Mouse (Mus musculus) embryonic fibroblast, embryonic 13.5 days (primary cell): ENCODE data around the gene Sec24a. TPM values are rescaled to one million over a fixed set of nuclear protein-coding genes. Genes with fewer than 3 reads are reported as not detected.
A peak's percentile ranks its signal among the peaks of the same experiment; 100 is the strongest.
"Not testable (repeated sequence)": the region's sequence is repeated elsewhere in the genome, so short reads cannot be mapped to it uniquely, and the experiment has no call there.

Experiments used
- H3K27ac ChIP-seq: 2 replicates; pipeline ENCODE4 v1.5.1; 2012; ENCODE audit warnings: low read length, control low read depth, inconsistent platforms; ENCODE audit not compliant: insufficient read depth
- H3K4me1 ChIP-seq: 2 replicates; pipeline ENCODE4 v1.6.1; 2011; ENCODE audit warnings: low read length; ENCODE audit not compliant: control insufficient read depth, insufficient read depth
- H3K4me3 ChIP-seq: 2 replicates; pipeline ENCODE4 v1.5.1; 2011; ENCODE audit warnings: mild to moderate bottlenecking, control low read depth, low read length; ENCODE audit not compliant: insufficient read depth
- CTCF ChIP-seq: IDR thresholded peaks from 2 replicates; pipeline ENCODE4 v1.5.1; 2011; ENCODE audit warnings: mild to moderate bottlenecking, control low read depth, low read length, moderate library complexity, borderline replicate concordance; ENCODE audit not compliant: insufficient read depth
- POLR2A ChIP-seq: IDR thresholded peaks from 2 replicates; pipeline ENCODE4 v1.6.1; 2011; ENCODE audit warnings: low read depth, mild to moderate bottlenecking, control low read depth, low read length, moderate library complexity
- polyA plus RNA-seq: library from polyadenylated mRNA; stranded (reverse); fragments of >200 nt; gene quantifications from 2 replicates; pipeline ENCODE4 v1.2.4, GENCODE M21; 2011; ENCODE audit warnings: low read depth; ENCODE audit not compliant: missing spikeins, insufficient read length

The Sec24a gene
- polyA plus RNA-seq, 1 experiment: 42.0 TPM

DNA sequence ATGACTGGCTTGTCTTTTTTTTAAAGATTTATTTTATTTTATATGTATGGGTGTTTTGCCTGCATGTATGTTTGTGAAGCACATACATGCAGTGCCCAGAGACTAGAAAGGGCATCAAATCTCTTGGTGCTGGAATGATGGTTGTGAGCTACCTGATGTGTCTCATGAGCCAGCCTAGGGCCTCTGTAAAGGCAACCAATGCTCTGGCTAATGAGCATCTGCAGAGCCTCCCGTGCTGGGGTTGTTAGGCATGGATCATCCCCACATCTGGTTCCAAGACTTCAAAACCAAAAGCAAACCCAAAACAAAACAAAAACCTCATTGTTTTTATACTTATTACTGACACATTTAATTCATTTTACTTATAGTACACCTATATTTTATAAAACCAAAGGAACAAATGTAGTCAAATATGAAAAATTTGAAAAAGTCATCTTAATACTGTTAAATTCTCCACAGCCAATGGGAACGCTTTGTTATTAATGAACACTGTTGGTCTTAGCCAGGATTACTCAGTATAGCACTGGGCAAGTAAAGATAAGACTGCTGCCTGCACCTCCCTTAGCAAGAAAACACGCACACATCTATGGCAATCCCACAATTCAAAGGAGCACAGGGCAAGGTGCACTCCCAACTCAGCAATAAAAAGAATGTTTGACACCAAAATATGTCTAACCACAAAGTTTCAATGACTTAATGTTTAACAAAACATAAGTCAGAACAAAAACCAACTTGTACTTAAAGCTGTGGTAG lies 24.6 kb downstream of the Sec24a start:
- no peak for TF ChIP-seq CTCF
- no peak for TF ChIP-seq POLR2A
- Histone ChIP-seq H3K4me1 (no peaks in the 10 kb centered on the region), H3K27ac (no peak overlapping the region), H3K4me3 (no peak overlapping the region)

DNA sequence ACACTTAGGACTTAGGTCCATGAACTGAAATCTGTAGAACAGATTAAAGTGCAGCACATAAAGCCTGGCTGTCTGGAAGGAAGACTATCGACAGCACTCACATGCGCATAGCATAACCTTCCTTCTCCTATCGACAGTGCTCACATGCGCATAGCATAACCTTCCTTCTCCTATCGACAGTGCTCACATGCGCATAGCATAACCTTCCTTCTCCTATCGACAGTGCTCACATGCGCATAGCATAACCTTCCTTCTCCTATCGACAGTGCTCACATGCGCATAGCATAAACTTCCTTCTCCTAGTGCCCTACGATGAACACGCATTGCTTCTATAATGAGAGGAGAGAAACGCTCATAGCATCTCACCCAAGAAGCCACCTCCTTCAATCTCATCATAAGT lies 29.2 kb downstream of the Sec24a start:
- H3K27ac ChIP-seq, H3K4me3 ChIP-seq, H3K4me1 ChIP-seq: not testable (repeated sequence)

DNA sequence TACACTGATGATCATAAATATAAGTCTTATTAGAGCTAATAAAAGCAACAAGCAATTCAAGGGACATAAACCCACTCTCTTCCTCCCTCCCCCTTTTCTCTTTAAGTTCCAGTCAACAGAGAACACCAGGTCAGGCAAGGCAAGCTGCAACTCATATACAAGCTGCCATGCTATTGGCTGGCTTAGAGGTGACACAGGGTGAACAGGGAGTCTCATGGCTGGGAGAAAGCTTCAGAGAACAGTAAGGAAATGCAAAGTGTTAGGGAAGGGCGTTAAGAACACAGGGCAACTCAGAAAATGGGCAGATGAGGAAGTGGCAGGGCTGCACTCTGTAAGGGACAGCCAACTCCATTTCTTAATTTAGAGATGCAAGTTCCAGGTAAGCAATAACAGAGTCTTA lies 30.6 kb downstream of the Sec24a start:
- TF ChIP-seq POLR2A (no peak), CTCF (no peak)
- Histone ChIP-seq H3K27ac (no peak overlapping the region), H3K4me3 (no peak overlapping the region), H3K4me1 (no peaks in the 10 kb centered on the region)

- TF ChIP-seq CTCF (no peak), POLR2A (no peak)
- no peak overlapping the region for H3K27ac ChIP-seq
- H3K4me1 ChIP-seq: no peaks in the 10 kb centered on the region
- H3K4me3 ChIP-seq: no peak overlapping the region
Measured at GRCm38 (mm10) chr11:51721066-51721465, 42.4 kb downstream of the Sec24a start.

- TF ChIP-seq CTCF (no peak), POLR2A (no peak)
Measured at GRCm38 (mm10) chr11:51707080-51707479, 56.4 kb downstream of the Sec24a start.

DNA sequence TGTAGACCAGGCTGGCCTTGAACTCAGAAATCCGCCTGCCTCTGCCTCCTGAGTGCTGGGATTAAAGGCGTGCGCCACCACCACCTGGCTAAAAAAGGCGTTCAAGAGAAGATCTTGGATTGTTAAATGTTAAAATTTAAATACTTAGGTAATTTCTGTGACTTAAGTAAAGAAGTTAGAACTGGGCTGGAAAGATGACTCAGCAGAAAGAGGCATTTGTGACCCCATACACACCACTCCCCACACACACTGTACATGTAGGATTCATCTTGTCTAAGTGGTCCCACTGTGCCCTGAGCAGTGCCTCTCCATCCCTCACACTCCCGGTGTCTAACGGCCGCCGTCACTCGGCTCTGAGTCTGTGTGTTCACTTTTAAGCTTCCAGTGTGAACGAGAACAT lies 57.0 kb downstream of the Sec24a start:
- no peak overlapping the region for H3K4me3 ChIP-seq
- H3K27ac ChIP-seq: no peak overlapping the region
- TF ChIP-seq POLR2A (no peak), CTCF (no peak)
- H3K4me1 ChIP-seq: no peaks in the 10 kb centered on the region

More at GRCm38 (mm10) chr11:51707080-51707479, 56.4 kb downstream of the Sec24a start:
- Histone ChIP-seq H3K4me3 (no peak overlapping the region), H3K4me1 (no peaks in the 10 kb centered on the region), H3K27ac (no peak overlapping the region)

DNA sequence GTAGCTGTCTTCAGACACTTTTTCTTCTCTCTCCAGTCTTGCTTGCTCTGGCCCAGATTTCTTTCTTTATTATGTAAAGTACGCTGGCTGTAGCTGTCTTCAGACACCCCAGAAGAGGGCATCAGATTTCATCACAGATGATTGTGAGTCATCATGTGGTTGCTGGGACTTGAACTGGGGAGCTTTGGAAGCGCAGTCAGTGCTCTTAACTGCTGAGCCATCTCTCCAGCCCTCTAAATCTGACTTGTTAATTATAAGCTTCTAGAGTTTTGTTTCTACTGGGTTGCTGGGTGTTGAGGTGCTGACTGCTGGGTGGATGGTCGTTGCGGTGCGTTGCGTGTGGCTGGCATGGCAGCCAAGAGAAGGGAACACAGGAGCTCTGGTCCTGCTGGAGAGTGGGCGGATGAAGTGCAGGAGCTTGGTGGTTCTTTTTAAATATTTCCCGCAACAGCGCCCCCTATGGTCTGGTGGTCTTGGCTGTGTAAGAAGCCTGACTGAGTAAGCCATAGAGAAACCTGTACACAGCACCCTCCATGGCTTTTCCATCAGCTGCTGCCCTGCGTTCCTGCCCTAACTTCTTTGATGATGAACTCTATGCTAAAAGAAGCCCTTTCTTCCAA lies 59.9 kb downstream of the Sec24a start:
- Histone ChIP-seq H3K27ac (no peak overlapping the region), H3K4me1 (no peaks in the 10 kb centered on the region), H3K4me3 (no peak overlapping the region)
- TF ChIP-seq CTCF (no peak), POLR2A (no peak)

GRCm38 (mm10) chr11:51702831-51703230 lies 60.6 kb downstream of the Sec24a start:
- H3K4me3 ChIP-seq: no peak overlapping the region
- H3K27ac ChIP-seq: no peak overlapping the region
- TF ChIP-seq CTCF (no peak), POLR2A (no peak)
- H3K4me1 ChIP-seq: no peaks in the 10 kb centered on the region

GRCm38 (mm10) chr11:51694984-51695383 lies 68.5 kb downstream of the Sec24a start:
- TF ChIP-seq CTCF (no peak), POLR2A (no peak)
- no peaks in the 10 kb centered on the region for H3K4me1 ChIP-seq
- H3K4me3 ChIP-seq: no peak overlapping the region
- H3K27ac ChIP-seq: no peak overlapping the region

DNA sequence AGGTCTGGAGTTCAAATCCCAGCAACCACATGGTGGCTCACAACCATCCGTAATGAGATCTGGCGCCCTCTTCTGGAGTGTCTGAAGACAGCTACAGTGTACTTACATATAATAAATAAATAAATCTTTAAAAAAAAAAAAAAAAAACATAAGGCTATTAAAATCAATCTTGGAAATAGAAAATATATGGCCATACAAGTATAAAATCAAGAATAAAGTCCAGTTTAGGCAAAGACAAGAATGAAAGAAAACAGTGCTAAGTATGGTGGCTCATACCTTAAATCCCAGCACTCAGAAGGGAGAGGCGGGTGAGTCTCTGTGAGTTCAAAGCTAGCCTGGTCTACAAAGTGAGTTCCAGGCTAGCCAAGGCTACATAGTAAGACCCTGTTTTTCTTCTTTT lies 72.8 kb downstream of the Sec24a start:
- not testable (repeated sequence) for H3K27ac ChIP-seq, H3K4me3 ChIP-seq, H3K4me1 ChIP-seq

DNA sequence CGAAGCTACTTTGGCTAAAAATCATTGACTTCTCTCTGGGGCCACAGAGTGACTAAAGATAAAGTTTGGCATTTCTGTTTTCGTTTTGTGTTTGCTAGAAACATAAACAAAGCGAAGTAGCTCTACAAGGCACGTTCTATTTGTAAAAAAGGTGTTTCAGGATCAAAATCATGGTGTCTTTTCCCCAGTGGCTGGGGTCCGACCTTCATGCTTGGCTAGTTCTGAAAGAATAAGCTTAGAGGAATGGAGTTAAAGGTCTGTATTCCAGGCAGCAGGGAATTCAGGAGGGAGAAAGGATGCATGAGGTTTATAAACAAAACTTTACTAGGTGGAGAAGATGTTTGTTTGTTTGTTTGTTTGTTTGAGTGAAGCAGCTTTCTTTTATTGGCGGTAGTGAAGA lies 74.1 kb downstream of the Sec24a start:
- H3K4me3 ChIP-seq: peak overlapping the region; percentile 50
- H3K27ac ChIP-seq: peak overlapping the region; percentile 99
- TF ChIP-seq CTCF: no peak
- no peak for TF ChIP-seq POLR2A
- H3K4me1 ChIP-seq: no peaks in the 10 kb centered on the region
